12 mouse cellular contexts compared by ENCODE assay signal in genomic region chr13:60748556-60748955, GRCm38 (mm10). TPM values are rescaled to one million over a fixed set of nuclear protein-coding genes. Genes with fewer than 3 reads are reported as not detected.
DNase-seq lines count a peak whose midpoint lies in the region; ATAC-seq and TF ChIP-seq lines count a peak whose summit lies in the region.
"Had no signal": no experiment of that assay in that cellular context is flagged by ENCODE, and none has a peak within 500 bp of the region (broad histone marks: within the 10 kb centered on the region; RNA-seq: fewer than 3 reads in every experiment).

No protein-coding gene starts in this region.

- peak; percentile 75 for TF ChIP-seq CTCF in kidney, postnatal 0 days (IDR thresholded peaks at IDR 0.05; ENCODE audit: low read depth)
- TF ChIP-seq CTCF in thymus, adult 2 months (IDR thresholded peaks at IDR 0.05; ENCODE audit: borderline replicate concordance, control insufficient read depth, extremely low read depth, insufficient read depth, low read length, poor library complexity), result no peak

- no peaks in the 10 kb centered on the region for H3K4me1 ChIP-seq in kidney, postnatal 0 days (replicated peaks; ENCODE audit: insufficient read depth, low read length)
- H3K4me1 ChIP-seq in thymus, adult 2 months (replicated peaks; ENCODE audit: control insufficient read depth, insufficient read depth, low read length), result no peaks in the 10 kb centered on the region
- H3K4me1 ChIP-seq: embryonic facial prominence, embryonic 15.5 days had no signal

- ATAC-seq in kidney, postnatal 0 days (replicated peaks; ENCODE audit: low FRiP score, low read depth), result no peak
- ATAC-seq in common myeloid progenitor, adult 5-6 weeks (replicated peaks; ENCODE audit: low read depth, poor library complexity, severe bottlenecking), result peak; percentile 26; the same call in 1 of the 2 replicates

- no peak for TF ChIP-seq POLR2A in thymus, adult 2 months (IDR thresholded peaks at IDR 0.05; ENCODE audit: control insufficient read depth, extremely low read depth, insufficient read depth, low read length, poor library complexity)

- H3K4me3 ChIP-seq in kidney, postnatal 0 days (replicated peaks; ENCODE audit: low read depth, low read length), result no peak overlapping the region
- no peak overlapping the region for H3K4me3 ChIP-seq in thymus, adult 2 months (ENCODE audit: control insufficient read depth, insufficient read depth, low read length)
- H3K4me3 ChIP-seq: embryonic facial prominence, embryonic 15.5 days; liver, embryonic 13.5 days had no signal

- no peak overlapping the region for H3K27ac ChIP-seq in kidney, postnatal 0 days
- no peak overlapping the region for H3K27ac ChIP-seq in thymus, adult 2 months (ENCODE audit: control insufficient read depth, insufficient read depth, low read length)
- H3K27ac ChIP-seq: embryonic facial prominence, embryonic 15.5 days; liver, embryonic 13.5 days had no signal

- no peak overlapping the region for H3K9ac ChIP-seq in kidney, postnatal 0 days (ENCODE audit: low read depth, low read length)
- H3K9ac ChIP-seq: embryonic facial prominence, embryonic 15.5 days; liver, embryonic 13.5 days had no signal

- H3K36me3 ChIP-seq in kidney, postnatal 0 days (ENCODE audit: insufficient read depth, low read length), result peaks cover 28% of the 10 kb centered on the region
- peaks cover 24% of the 10 kb centered on the region for H3K36me3 ChIP-seq in thymus, adult 2 months (ENCODE audit: control insufficient read depth, insufficient read depth, low read length)

- no peaks in the 10 kb centered on the region for H3K27me3 ChIP-seq in kidney, postnatal 0 days (ENCODE audit: insufficient read depth, low read length)
- H3K27me3 ChIP-seq in thymus, adult 2 months (ENCODE audit: control insufficient read depth, insufficient read depth, low read length), result no peaks in the 10 kb centered on the region
- H3K27me3 ChIP-seq: embryonic facial prominence, embryonic 15.5 days; liver, embryonic 13.5 days had no signal

- 89% methylated on average over 2 of the region's 2 CpGs for WGBS in kidney, postnatal 0 days
- WGBS in thymus, adult 2 months, result 94% methylated on average over 2 of the region's 2 CpGs

- no peaks in the 10 kb centered on the region for H3K9me3 ChIP-seq in kidney, postnatal 0 days (replicated peaks; ENCODE audit: low read length)
- H3K9me3 ChIP-seq: embryonic facial prominence, embryonic 15.5 days; liver, embryonic 13.5 days had no signal

- peak; percentile 57 for DNase-seq in kidney, postnatal 0 days (ENCODE audit: low spot score)
- no peak for DNase-seq in kidney, postnatal 14 days
- peak; percentile 20 for DNase-seq in thymus, postnatal 25 days
- DNase-seq in thymus, adult 2 months, result no peak
- DNase-seq in natural killer cell, adult 2 months (ENCODE audit: low spot score in 2 of 2), result no peak
- DNase-seq in frontal cortex, postnatal 36 days (ENCODE audit: low spot score in 2 of 2), result no peak
- DNase-seq: heart, postnatal 36 days; kidney, postnatal 4 days; liver, embryonic 13.5 days; right cerebral cortex, postnatal 25 days had no signal

- no peak overlapping the region for H3K4me2 ChIP-seq in kidney, postnatal 0 days (ENCODE audit: low read length)
- H3K4me2 ChIP-seq: embryonic facial prominence, embryonic 15.5 days; liver, embryonic 13.5 days had no signal

RNA-seq across cellular contexts. Expression of gene BC051665, which starts 37.6 kb away (rescaled TPM):
- not detected in 2 replicates for polyA plus RNA-seq in kidney, postnatal 0 days (2015; fragmentation: Nextera tagmentation; extraction: Ambion mirVana)
- polyA plus RNA-seq in thymus, adult 2 months (2012; rRNA removed), result not detected in 2 replicates
- not detected in 2 replicates for total RNA-seq in common myeloid progenitor, adult 5-6 weeks (2017)
- total RNA-seq: heart, postnatal 36 days had no signal
- polyA plus RNA-seq: embryonic facial prominence, embryonic 15.5 days; liver, embryonic 13.5 days had no signal

RNA-seq across cellular contexts. Expression of gene Ctsll3, which starts 54.1 kb away (rescaled TPM):
- polyA plus RNA-seq in kidney, postnatal 0 days (2015; fragmentation: Nextera tagmentation; extraction: Ambion mirVana), result not detected in 2 replicates
- polyA plus RNA-seq in thymus, adult 2 months (2012; rRNA removed), result not detected in 2 replicates
- not detected in 2 replicates for total RNA-seq in common myeloid progenitor, adult 5-6 weeks (2017)
- total RNA-seq: heart, postnatal 36 days had no signal
- polyA plus RNA-seq: liver, embryonic 13.5 days had no signal

Comparison
In these comparisons a context has a peak if more than half of its experiments do, and no peak if none do; other contexts are left out.
1. DNase-seq: peak in kidney, postnatal 0 days (single experiment) and thymus, postnatal 25 days (single experiment); none in kidney, postnatal 14 days (single experiment), thymus, adult 2 months (single experiment), natural killer cell, adult 2 months (0 of 2) and frontal cortex, postnatal 36 days (0 of 2).